Mouse (Mus musculus): ENCODE measurements around the gene Bcr.

Bcr gene

GRCm38 (mm10) chr10:75055672-75056071 is 4.7 kb upstream of the Bcr start:
- in situ Hi-C loops (cut with MboI; ENCODE audit: low sequenced_read_pairs), result loop anchor here (5.0 kb wide), 1 partner anchor 97 kb away; no protein-coding TSS in a partner anchor

- in situ Hi-C loops (cut with MboI; ENCODE audit: low sequenced_read_pairs), result loop anchor here (5.0 kb wide), 1 partner anchor 96 kb away; no protein-coding TSS in a partner anchor
Observed at GRCm38 (mm10) chr10:75056255-75056654, 4.1 kb upstream of the Bcr start.

DNA sequence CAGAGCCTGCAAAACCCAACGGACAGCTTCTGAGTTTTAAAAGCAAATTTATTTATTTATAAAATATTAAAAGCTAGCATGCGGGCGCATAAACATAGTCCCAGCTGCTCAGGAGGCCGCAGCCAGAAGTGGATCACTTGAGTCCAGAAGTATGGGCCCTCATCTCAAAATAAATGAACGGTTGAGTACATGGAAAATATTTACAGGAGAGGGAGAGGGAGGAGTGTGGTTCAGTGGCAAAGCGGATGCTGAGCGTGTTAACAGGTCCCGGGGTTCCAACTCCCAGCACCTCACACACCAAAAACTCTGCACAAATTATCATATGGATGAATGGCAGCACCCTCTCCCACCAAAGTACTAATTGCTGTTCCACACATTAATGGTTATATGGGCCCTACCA is 2.1 kb upstream of the Bcr start:
- in situ Hi-C loops (cut with MboI; ENCODE audit: low sequenced_read_pairs), result loop anchor here (5.0 kb wide), 1 partner anchor 94 kb away; no protein-coding TSS in a partner anchor

- in situ Hi-C loops (cut with MboI; ENCODE audit: low sequenced_read_pairs), result loop anchor here (5.0 kb wide), 1 partner anchor 93 kb away; no protein-coding TSS in a partner anchor
Observed at GRCm38 (mm10) chr10:75058761-75059395, 1.5 kb upstream of the Bcr start.

DNA sequence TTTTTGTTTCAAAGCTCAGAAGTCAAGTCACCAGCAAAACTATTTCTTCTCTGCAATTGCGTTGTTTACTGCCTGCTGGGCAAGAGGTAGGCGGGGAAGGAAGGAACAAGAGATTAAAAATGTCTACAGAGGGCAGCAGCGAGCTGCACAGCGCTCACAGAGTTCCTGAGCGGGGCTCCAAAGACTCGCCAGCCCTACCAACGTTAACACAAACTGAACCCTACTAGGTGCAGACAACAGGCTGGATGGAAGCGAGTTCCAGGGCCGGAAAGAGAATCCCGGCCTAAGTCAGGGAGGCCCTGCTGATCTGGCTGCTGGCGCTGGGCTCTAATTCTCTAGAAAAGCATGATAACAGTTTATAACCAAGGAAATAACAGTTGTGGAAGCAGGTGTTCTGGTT is 996 bp upstream of the Bcr start:
- in situ Hi-C loops (cut with MboI; ENCODE audit: low sequenced_read_pairs), result loop anchor here (5.0 kb wide), 1 partner anchor 93 kb away; no protein-coding TSS in a partner anchor

DNA sequence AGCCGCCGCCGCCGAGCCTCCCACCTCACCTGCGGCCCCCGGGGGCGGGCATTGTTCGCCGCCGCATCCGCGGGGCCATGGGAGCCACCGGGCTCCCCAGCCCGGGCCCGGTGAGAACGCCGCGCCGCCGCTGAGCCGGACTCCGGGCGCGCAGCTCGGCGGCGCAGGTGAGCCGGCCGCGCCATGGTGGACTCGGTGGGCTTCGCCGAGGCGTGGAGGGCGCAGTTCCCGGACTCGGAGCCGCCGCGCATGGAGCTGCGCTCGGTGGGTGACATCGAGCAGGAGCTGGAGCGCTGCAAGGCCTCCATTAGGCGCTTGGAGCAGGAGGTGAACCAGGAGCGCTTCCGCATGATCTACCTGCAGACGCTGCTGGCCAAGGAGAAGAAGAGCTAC is 447 bp downstream of the Bcr start:
- in situ Hi-C loops (cut with MboI; ENCODE audit: low sequenced_read_pairs), result no loop called here

- in situ Hi-C loops (cut with MboI; ENCODE audit: low sequenced_read_pairs), result no loop called here
Observed at GRCm38 (mm10) chr10:75061341-75062188, 1.2 kb downstream of the Bcr start.

- in situ Hi-C loops (cut with MboI; ENCODE audit: low sequenced_read_pairs), result no loop called here
Observed at GRCm38 (mm10) chr10:75062189-75062561, 1.8 kb downstream of the Bcr start.

GRCm38 (mm10) chr10:75062621-75063020 is 2.2 kb downstream of the Bcr start:
- in situ Hi-C loops (cut with MboI; ENCODE audit: low sequenced_read_pairs), result no loop called here

DNA sequence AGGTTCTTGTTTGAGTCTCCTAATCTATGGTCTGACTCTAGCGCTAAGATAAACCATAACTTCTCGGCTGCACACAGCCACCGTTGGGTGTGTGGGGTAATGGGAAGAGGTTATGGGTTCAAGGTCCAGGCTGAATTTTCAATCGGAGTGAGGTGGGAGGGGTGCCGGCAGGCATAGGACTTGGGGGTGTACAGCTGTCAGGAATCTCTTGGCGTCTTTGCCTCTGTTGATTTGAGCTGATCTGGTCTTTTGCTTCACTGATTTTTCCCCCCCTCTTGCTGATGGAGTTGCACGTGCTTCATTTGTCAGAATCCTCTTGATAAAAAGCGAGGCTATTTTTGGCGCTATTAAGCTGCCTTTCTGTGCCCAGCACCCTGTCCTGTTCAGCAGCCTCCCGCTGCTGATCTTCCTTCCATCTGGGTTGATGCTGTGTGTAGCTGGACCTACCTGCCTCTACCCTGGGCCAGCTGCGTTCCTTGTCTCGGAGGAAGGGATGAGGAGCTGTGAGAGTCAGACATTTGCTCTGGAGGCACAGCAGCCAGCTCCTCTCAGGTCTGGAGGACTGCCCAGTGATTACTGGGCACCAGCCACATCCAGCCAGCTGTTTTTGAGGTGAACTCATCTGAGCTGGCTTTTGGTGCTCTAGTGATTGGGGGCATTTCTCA is 3.0 kb downstream of the Bcr start:
- in situ Hi-C loops (cut with MboI; ENCODE audit: low sequenced_read_pairs), result no loop called here

- in situ Hi-C loops (cut with MboI; ENCODE audit: low sequenced_read_pairs), result no loop called here
Observed at GRCm38 (mm10) chr10:75065691-75066090, 5.3 kb downstream of the Bcr start.

- in situ Hi-C loops (cut with MboI; ENCODE audit: low sequenced_read_pairs), result no loop called here
Observed at GRCm38 (mm10) chr10:75067446-75067845, 7.1 kb downstream of the Bcr start.

DNA sequence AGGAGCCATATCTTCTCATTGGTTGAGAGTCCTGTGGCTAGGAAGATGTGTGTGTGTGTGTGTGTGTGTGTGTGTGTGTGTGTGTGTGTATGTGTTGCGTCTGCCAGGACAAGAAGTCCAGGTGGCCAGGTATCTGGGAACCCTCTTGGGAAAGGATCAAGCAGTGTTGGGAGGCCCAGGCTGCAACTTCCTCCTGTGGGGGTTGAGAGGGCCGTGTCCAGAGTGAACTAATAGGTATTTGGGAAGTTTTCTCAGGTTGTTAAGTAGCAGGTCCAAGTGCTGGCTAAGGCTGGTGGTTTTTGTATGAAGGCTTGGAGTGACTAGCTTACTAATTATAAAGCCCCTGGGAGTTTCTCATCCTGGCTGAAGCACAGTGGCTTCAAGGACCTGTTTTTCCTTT is 7.7 kb downstream of the Bcr start:
- in situ Hi-C loops (cut with MboI; ENCODE audit: low sequenced_read_pairs), result no loop called here

DNA sequence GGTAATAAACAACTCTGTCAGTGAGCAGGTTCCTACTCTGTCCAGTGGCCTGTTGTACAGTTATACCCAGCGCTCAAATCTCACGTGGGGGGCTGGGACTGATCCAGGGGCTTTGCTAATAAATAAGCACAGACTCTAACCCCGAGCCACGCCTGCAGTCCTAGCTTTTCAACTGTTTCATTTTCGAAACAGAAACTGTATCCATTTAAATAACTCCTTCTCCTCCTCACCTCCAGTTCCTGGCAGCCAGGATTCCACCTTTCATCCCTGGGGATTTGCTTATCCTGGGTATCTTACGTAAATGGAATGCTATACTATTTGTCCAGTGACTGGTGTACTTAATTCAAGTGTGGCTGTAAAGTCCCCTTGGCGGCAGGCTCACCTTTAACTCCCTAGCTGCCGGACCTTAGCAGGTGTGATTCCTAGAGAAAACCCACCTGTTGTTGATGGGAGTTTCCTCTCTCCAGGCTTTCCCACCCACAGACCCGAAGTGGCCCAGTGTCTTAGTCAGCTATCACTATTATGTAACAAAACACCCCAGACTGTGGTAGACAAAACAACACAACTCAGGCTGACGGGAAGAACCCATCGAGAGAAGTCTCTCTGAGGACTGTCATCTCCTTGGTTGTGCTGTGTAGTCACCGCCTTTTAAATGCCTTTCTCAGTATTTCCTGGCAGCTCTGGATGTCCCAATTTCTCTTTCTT is 8.4 kb downstream of the Bcr start:
- in situ Hi-C loops (cut with MboI; ENCODE audit: low sequenced_read_pairs), result no loop called here

- in situ Hi-C loops (cut with MboI; ENCODE audit: low sequenced_read_pairs), result no loop called here
Observed at GRCm38 (mm10) chr10:75070281-75070976, 10.0 kb downstream of the Bcr start.

- in situ Hi-C loops (cut with MboI; ENCODE audit: low sequenced_read_pairs), result no loop called here
Observed at GRCm38 (mm10) chr10:75075665-75076064, 15.3 kb downstream of the Bcr start.

DNA sequence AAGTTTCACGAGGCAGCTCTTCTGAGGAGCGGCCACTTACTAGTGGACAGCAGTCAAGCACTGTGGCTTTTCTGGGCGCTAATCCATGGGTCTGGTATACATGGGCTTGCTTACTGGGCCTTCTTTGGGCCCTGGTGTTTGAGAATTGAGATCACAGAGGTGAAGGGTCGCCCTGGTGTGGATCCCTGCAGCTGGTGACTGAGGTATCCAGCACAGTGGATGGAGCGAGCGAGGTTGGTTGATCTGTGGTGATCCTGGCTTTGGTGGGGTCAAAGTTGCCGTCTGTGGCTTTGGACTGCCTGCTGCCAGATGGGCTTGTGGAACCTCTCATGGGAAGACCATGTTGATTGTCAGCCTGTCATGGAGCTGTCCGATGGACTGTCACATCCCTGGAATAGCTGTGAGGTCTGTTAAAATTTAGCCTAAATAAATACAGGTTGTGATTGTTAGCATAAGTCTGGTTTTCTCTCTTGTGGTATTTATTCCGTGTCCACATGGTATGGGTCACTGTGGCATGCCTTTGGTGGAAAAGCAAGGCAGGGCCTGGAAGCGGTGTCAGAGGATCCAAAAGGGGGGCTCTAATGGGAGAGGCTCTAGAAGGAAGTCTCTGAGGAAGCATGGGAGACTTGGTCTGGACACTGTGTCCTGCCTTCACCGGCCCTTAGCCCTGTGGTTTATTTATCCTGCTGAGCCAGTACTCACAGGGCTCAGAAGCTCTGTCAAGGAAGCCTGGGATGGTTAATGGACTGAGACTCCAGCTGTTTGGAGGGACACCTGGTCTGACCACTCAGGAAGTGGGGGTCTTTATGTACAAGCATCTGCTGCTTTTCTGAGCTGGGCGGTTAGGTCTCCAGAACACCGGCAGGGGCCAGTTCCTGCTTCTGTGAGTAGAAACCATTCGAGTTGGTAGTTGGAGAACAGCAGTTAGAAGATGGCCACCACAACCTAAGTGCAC is 18.1 kb downstream of the Bcr start:
- in situ Hi-C loops (cut with MboI; ENCODE audit: low sequenced_read_pairs), result no loop called here

GRCm38 (mm10) chr10:75085330-75085729 is 24.9 kb downstream of the Bcr start:
- in situ Hi-C loops (cut with MboI; ENCODE audit: low sequenced_read_pairs), result no loop called here

- in situ Hi-C loops (cut with MboI; ENCODE audit: low sequenced_read_pairs), result no loop called here
Observed at GRCm38 (mm10) chr10:75088471-75088870, 28.1 kb downstream of the Bcr start.
